Mouse (Mus musculus) yolk sac, embryonic 10.5 days (tissue): ENCODE results near the gene Cyp8b1.

Experiments used
- DNase-seq: peaks from one replicate; pipeline ENCODE4 v3.0.0-alpha.2; 2017; ENCODE audit warnings: low spot score

The Cyp8b1 gene

GRCm38 (mm10) chr9:121916102-121916501 lies at the start of gene Cyp8b1:
TSS of gene Cyp8b1 (minus strand) at chr9:121916305.
- DNase-seq, result no peak

DNA sequence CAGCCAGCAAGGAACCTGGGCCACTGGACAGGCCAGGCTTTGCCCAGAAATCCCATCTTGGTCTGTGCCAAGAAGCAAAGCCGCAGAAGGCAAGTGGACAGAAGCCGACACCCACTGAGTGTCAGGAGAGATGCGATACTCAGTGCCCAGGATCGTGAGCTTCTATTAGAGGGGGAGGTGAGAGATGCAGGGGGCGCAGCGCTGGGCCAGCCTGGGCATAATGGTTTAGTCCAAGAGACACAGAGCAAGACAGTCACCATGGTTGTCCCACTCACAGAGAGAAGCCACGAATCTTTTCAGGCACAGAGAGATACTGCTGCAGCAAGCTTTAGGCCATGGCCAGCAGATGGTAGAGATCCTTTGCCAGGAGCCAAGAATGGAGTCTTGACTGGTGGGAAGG lies 48.8 kb upstream of the Cyp8b1 start:
- DNase-seq, result no peak

GRCm38 (mm10) chr9:121959966-121960635 lies 44.0 kb upstream of the Cyp8b1 start:
- DNase-seq, result no peak

DNA sequence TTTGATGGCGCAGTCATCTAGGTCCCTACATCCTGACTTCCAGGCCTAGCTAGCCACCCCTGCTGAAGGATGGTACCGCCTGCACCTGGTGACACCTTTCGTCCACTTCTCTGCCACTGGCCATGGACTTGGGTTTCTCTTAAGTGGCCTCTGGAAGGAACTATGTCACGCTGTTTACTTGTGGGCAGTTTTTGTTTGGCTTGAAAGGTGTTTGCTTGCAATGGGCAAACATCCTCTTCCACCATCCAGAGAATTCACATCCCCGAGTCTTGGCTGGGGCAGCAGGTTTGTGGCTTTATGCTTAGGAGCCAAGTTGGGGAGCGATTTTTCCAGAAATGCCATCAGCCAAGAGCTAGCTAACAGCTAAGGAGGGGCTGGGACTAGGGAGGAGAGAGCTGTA lies 36.5 kb upstream of the Cyp8b1 start:
- no peak for DNase-seq

DNA sequence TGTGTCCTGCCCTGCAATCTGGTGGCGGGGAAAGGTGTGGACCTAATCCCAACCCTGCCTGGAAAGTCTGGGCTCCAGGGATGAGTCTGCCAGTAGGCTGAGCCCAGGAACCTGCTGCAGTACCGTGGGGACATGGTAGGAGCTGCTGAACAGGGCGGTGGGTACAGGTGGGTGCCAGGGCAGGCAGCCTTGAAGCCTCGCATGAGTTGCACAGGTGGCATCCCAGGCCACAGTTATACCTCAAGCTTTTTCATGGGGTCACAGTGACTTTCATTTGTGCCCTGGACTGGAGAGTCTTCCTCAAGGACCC lies 35.0 kb upstream of the Cyp8b1 start:
- no peak for DNase-seq

DNA sequence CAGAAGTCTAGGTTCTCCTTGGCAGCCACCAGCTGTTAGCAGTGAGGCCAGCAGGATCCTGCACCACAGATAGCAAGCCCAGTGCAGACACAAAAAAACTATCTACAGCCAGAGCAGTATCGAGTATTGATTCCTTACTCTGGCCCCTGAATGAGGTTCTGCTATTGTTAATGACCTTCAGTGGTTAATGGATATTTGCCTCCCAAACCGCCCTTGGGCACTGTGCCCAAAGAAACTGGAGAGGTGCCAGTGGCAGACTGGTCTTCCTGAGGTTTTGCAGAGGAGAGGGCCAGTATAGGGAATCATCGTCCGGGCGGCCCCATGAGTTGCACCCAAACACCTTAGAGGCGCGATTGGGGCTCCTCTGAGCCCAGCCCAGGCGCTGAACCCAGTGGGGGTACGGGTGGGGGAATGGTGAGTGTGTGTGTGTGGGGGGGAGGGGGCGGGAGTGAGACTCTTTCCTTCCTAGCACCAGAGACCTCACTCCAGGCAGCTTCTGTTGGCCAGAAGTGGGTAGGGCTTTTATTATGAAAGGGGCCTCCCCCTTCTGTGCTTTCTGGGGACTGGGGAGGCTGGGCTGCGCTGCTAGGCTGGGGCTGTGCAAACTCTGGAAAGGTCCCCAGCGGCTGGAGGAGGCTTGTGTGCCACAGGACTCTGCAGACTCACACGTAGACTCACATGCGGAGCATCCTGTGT lies 34.5 kb upstream of the Cyp8b1 start, which contains the start of gene Fam198a:
TSS of gene Fam198a (plus strand) at position 571 of the 696 bp plus-strand sequence.
- DNase-seq, result no peak

DNA sequence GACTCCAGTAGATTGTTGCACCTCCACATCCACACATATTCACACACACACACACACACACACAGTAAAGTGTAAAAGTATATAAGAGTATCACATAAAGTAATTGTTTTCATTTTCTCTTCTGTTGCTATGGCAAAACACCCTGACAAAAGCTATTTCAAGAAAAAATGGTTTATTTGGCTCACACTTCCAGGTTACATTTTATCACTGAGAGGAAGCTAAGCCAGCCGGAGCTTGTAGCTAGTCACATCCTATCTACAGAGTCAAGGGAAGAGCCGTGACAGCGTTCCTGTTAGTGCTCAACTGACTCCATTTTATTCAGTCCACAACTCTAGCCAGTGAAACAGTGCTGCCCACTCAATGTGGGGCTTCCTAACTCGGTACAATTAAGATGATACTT lies 32.3 kb upstream of the Cyp8b1 start:
- no peak for DNase-seq

DNA sequence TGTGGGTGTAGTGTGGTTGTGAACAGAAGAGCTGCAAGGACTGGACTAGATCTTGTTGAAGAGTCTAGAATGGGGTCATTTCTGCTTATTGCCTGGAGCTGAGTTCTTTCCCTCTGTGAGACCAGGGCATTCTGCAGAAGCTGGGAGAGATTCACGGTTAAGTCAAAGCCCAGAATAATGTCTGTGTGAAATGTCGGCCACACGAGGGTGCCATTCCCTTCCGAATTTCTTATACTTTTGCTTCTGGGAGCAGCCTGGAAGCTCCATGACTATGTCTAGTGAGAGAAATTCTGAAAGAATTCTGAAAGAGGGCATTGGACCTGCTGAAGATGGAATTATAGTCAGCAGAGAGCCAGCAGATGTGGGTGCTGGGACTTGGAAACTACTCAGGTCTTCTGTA lies 31.7 kb upstream of the Cyp8b1 start:
- DNase-seq, result no peak

DNA sequence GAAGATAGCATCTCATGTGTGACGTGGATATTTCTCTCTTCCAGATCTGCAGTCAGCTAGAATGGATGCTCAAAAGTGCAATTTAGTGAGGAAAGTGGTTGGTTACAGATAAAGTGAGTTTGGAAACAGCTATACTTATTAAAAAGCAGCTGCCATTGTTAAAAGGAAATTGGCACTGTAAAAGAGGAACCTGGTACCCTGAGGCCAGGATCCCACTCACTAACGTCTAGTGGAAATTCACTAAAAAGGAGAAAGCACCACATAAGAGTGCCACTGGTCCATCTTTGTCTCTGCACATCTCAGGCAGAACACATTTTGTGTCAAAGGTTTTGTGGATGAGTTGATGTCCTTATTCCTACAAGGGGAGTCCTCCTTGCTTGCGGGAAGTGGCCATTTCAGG lies 27.5 kb upstream of the Cyp8b1 start:
- DNase-seq, result no peak

GRCm38 (mm10) chr9:121943005-121943404 lies 26.9 kb upstream of the Cyp8b1 start:
- no peak for DNase-seq

DNA sequence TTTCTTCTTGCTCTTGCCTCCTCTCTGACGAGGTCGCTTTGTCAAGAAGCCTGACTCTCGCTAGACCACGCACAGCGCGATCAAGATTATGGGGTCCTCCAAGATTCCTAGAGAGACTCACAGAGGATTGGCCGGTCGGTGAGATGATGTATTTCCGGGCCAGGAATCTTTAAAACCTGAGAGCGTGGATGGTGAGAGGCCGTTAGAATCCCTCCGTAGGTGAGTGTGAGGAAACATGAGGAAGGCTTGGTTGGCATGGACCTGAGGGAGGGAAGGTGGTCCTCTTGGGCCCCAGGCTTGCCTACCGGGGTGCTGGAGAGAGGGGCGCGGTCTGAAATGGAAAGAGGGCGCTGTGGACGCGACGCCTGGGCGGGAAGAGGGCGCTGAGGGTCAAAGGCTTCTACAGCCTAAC lies 21.8 kb upstream of the Cyp8b1 start:
- no peak for DNase-seq

DNA sequence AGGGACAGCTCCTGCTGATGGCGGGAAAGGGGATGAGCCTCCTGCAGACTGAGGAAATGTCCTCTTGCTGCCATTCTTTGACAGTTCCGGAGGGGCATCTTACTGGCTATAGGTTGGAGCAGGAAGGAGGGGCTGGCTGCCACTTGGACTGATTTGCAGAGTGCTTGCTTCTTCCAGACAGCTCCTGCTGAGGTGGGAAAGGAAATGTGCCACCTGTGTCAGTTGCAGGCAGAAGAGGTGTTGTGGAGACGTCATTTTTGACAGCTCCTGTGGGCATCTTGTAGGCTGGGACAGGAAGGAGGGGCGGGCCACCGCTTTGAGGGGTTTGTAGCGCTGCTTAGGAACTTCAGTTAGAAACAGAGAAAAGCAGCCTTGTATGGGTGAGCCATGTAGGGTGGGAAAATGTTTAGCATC lies 21.4 kb upstream of the Cyp8b1 start:
- DNase-seq, result no peak

DNA sequence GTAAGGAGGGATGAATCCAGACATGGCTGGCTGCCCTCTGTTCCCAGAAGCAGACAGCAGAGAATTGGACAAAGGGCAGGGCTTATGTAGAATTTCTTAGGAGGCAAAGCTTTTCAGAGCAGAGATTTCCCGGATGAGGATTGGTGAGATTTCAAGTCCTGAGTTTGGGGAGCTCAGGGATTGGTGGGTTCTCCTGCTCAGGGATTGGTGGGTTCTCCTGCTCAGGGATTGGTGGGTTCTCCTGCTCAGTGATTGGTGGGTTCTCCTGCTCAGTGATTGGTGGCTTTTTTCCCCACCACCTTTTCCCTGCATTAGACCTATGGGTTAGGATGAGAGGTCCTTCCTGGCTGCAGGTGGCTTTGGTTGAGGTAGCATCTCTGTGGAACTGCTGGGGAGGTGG lies 20.8 kb upstream of the Cyp8b1 start:
- DNase-seq, result no peak

DNA sequence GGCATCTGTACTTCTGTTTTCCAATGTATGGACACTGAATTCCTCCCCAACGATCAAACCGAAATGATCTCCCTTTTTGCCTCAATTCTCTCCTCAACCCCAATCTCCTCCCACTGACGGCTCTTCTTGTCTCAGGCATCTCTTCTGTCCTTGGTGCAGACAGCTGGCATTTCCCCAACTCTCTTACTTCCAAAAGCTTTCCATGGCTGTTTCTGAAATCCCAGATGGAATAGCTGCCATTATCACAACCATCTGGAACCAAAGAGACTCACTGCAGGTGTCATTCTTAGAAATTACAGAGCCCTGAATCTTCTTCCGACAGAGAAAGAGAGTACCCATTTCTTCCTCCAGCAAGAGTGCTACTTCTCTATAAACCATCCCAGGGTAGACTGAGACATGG lies 18.8 kb upstream of the Cyp8b1 start:
- no peak for DNase-seq

- no peak for DNase-seq
Measured at GRCm38 (mm10) chr9:121928498-121928897, 12.4 kb upstream of the Cyp8b1 start.

GRCm38 (mm10) chr9:121927721-121928120 lies 11.6 kb upstream of the Cyp8b1 start:
- DNase-seq, result no peak

DNA sequence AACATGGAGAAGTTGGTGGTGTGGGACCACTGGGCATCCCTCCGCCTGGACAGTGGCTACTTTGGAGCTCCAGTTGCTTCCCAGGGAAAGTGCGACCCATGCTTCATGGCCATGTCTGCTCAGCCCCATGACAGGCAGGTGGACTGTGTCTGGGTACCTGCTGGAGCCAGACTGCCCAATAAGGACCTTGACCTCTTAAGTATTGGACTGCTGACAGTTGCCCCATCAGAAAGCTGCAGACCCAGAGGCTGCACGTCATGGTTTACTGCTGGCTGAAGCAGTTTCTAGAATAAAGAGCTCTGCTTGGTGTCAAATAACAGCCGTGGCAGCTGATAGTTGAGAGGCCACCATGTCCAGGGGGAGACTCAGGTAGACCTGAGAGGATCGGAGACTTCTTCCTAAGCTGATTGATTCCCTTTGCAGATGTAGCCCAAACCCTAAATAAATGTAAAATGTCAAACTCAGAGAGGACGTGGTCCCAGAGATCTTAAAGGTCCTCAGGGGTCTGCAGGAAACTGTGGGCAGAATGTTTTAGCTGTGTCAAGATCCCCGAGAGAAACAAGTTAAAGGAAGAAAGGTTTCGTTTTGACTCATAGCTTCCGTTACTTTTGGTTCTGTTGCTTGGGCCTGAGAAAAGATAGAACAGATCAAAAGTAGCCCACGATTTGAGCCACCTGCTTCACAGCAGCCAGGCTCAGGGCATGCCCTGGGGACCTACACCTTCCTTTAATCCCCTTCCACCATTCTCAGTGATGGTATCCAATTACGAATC lies 10.7 kb upstream of the Cyp8b1 start:
- DNase-seq, result no peak

GRCm38 (mm10) chr9:121925959-121926358 lies 9.9 kb upstream of the Cyp8b1 start:
- no peak for DNase-seq

- DNase-seq, result no peak
Measured at GRCm38 (mm10) chr9:121924901-121925560, 8.9 kb upstream of the Cyp8b1 start.

DNA sequence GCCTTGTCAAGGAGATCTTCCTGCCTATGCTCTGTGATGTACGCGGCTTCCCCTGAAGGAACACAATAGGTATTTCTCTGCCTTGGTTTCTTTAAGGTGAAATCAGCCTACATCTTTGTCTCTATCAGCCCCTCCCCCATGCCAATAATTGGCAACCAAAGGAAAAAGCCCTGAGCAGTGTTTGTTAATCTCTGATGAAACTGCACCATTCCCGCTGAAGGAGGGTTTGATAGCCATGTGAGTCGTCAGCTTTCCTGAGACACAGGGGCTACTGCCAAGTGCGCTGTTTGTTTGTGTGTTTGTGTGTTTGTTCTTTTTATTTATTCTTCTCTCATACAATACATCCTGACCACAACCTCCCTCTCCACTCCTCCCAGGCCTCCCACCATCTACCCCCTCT lies 7.8 kb upstream of the Cyp8b1 start:
- no peak for DNase-seq

GRCm38 (mm10) chr9:121923443-121923842 lies 7.3 kb upstream of the Cyp8b1 start:
- DNase-seq, result no peak

- no peak for DNase-seq
Measured at GRCm38 (mm10) chr9:121919027-121919501, 3.0 kb upstream of the Cyp8b1 start.

DNA sequence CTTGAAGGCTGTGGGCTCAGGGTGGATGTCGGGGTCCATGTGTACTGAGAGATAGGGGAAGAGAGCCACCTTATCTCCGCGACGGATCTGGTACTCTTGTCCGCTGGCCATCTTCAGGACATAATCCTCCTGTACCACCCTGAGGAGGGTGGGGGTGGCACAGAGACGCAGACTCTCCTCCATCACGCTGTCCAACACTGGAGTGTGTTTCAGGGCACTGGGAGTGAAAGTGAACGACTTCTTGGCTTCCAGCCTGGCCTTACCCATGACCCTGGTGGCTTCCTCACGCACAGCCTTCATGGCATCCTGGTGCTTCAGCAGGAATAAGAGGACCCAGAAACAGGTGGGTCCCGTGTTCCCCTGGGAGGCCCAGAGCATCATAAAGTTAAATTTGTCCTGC lies 1.0 kb downstream of the Cyp8b1 start:
- no peak for DNase-seq
